Mouse (Mus musculus) bone marrow macrophage, adult 2 months (primary cell): ENCODE data around the gene Etfb.

ENCODE experiments used
- CTCF ChIP-seq: IDR thresholded peaks from 2 replicates; pipeline ENCODE4 v1.5.1; 2012; ENCODE audit warnings: low read depth, mild to moderate bottlenecking, low read length, moderate library complexity
- POLR2A ChIP-seq: IDR thresholded peaks from 2 replicates; pipeline ENCODE4 v1.6.1; 2012; ENCODE audit warnings: mild to moderate bottlenecking, low read depth, low read length, borderline replicate concordance

GRCm38 (mm10) chr7:43423991-43424625 is 19.8 kb upstream of the Etfb start:
- TF ChIP-seq POLR2A: no peak
- no peak for TF ChIP-seq CTCF
